Mouse (Mus musculus) bone marrow, adult 2 months (tissue): ENCODE results near the gene Macf1.

ENCODE experiments used
- CTCF ChIP-seq: fragments of 200-500 bp; IDR thresholded peaks from 2 replicates; pipeline ENCODE4 v1.5.1; 2011; ENCODE audit warnings: low read length, control low read depth; ENCODE audit not compliant: control insufficient read depth, insufficient read depth
- POLR2A ChIP-seq: fragments of 200-500 bp; IDR thresholded peaks from 2 replicates; pipeline ENCODE4 v1.6.1; 2011; ENCODE audit warnings: low read depth, mild to moderate bottlenecking, control low read depth, low read length, borderline replicate concordance; ENCODE audit not compliant: control insufficient read depth

DNA sequence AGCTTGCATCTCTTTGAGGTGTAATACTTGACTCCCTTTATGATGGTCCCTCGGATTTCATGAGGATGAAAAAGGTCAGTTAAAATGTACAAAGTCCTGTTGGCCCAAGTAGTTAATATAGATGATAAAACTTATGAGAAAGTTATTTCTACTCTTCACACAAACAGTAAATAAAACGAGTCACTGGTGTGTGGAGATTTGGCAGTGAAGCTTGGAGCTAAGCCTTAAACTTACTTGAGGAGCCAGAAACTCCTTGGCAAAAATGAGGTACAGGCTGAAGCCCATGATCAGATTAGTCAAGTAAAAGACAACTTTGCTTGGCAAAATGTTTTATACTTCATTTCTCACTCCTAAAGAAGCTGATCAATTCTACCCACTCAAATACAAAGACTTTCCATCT is 271.2 kb downstream of the Macf1 start:
- TF ChIP-seq CTCF (no peak), POLR2A (no peak)
